16 mouse cellular contexts compared by ENCODE assay signal in the genomic region with DNA sequence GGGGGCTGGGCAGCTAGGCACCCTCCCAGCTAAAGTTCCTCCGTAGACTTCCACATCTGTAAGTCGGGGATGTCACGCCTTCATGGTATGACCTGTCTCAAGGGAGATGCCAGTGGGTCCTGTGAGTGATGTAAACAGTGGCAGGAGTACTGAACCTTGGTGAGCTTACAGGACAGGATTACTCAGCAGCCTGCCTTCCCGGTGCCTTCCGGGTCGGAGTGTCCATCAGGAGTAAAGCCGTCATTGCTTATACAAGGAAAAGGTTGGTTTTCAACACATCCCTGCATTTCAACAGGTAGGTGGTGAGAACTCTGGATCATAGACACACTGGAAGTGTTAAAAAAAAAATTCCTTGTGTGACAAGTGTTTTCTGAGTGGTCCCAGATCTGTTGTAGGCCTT.
"Had no signal": no experiment of that assay in that cellular context is flagged by ENCODE, and none has a peak within 500 bp of the region (broad histone marks: within the 10 kb centered on the region; RNA-seq: fewer than 3 reads in every experiment).

No protein-coding gene starts in this region.

- DNase-seq: retina, postnatal 1 day; right cerebral cortex, adult 18-20 months; right cerebral cortex, postnatal 14 days; right cerebral cortex, postnatal 25 days; right cerebral cortex, postnatal 4 days; spleen, adult 18-20 months; thymus, adult 18-20 months; thymus, adult 2 months; thymus, postnatal 14 days; thymus, postnatal 25 days; thymus, postnatal 36 days; thymus, postnatal 4 days had no signal

- H3K9ac ChIP-seq: neural tube, embryonic 13.5 days; neural tube, embryonic 15.5 days; stomach, embryonic 15.5 days had no signal

- H3K27ac ChIP-seq: neural tube, embryonic 13.5 days; neural tube, embryonic 15.5 days; stomach, embryonic 15.5 days; stomach, postnatal 0 days had no signal

- H3K4me2 ChIP-seq: neural tube, embryonic 13.5 days; neural tube, embryonic 15.5 days; stomach, embryonic 15.5 days had no signal

- H3K4me1 ChIP-seq: neural tube, embryonic 13.5 days; stomach, embryonic 15.5 days had no signal

- H3K27me3 ChIP-seq: neural tube, embryonic 13.5 days; neural tube, embryonic 15.5 days; stomach, embryonic 15.5 days had no signal

- H3K9me3 ChIP-seq: neural tube, embryonic 13.5 days; neural tube, embryonic 15.5 days; stomach, embryonic 15.5 days had no signal

- H3K4me3 ChIP-seq: neural tube, embryonic 13.5 days; neural tube, embryonic 15.5 days; stomach, embryonic 15.5 days had no signal
